Mouse (Mus musculus): ENCODE data around the gene Fgb.

The Fgb gene

GRCm38 (mm10) chr3:83049680-83050079, at the start of gene Fgb:
Gene Fgb (minus strand): TSS chr3:83049863.
- in situ Hi-C loops (cut with MseI, MboI) = loop anchor here (5.0 kb wide), 2 partner anchors 37 to 47 kb away; no protein-coding TSS in a partner anchor

GRCm38 (mm10) chr3:83099139-83099538, 49.5 kb upstream of the Fgb start:
- in situ Hi-C loops (cut with MseI, MboI) = no loop called here

GRCm38 (mm10) chr3:83098546-83099034, 48.9 kb upstream of the Fgb start:
- in situ Hi-C loops (cut with MseI, MboI) = no loop called here

- in situ Hi-C loops (cut with MseI, MboI) = no loop called here
Measured at GRCm38 (mm10) chr3:83097586-83097985, 47.9 kb upstream of the Fgb start.

- in situ Hi-C loops (cut with MseI, MboI) = no loop called here
Measured at GRCm38 (mm10) chr3:83080567-83081055, 30.9 kb upstream of the Fgb start.

GRCm38 (mm10) chr3:83076563-83076962, 26.9 kb upstream of the Fgb start:
- in situ Hi-C loops (cut with MseI, MboI) = no loop called here

- in situ Hi-C loops (cut with MseI, MboI) = no loop called here
Measured at GRCm38 (mm10) chr3:83070231-83070630, 20.6 kb upstream of the Fgb start.

GRCm38 (mm10) chr3:83068869-83069268, 19.2 kb upstream of the Fgb start:
- in situ Hi-C loops (cut with MseI, MboI) = no loop called here

GRCm38 (mm10) chr3:83067920-83068319, 18.3 kb upstream of the Fgb start:
- in situ Hi-C loops (cut with MseI, MboI) = no loop called here

- in situ Hi-C loops (cut with MseI, MboI) = no loop called here
Measured at GRCm38 (mm10) chr3:83057046-83057445, 7.4 kb upstream of the Fgb start.

GRCm38 (mm10) chr3:83055281-83056038, 5.8 kb upstream of the Fgb start, which contains the start of gene Plrg1:
Gene Plrg1 (plus strand): TSS chr3:83055522.
- in situ Hi-C loops (cut with MseI, MboI) = no loop called here

- in situ Hi-C loops (cut with MseI, MboI) = loop anchor here (5.0 kb wide), 2 partner anchors 42 to 52 kb away; no protein-coding TSS in a partner anchor
Measured at GRCm38 (mm10) chr3:83054759-83055158, 5.1 kb upstream of the Fgb start.

- in situ Hi-C loops (cut with MseI, MboI) = loop anchor here (5.0 kb wide), 2 partner anchors 41 to 51 kb away; no protein-coding TSS in a partner anchor
Measured at GRCm38 (mm10) chr3:83053758-83054157, 4.1 kb upstream of the Fgb start.

- in situ Hi-C loops (cut with MseI, MboI) = loop anchor here (5.0 kb wide), 2 partner anchors 41 to 51 kb away; no protein-coding TSS in a partner anchor
Measured at GRCm38 (mm10) chr3:83053126-83053525, 3.5 kb upstream of the Fgb start.

- in situ Hi-C loops (cut with MseI, MboI) = loop anchor here (5.0 kb wide), 2 partner anchors 40 to 50 kb away; no protein-coding TSS in a partner anchor
Measured at GRCm38 (mm10) chr3:83052102-83052501, 2.4 kb upstream of the Fgb start.

GRCm38 (mm10) chr3:83050661-83051060, 998 bp upstream of the Fgb start:
- in situ Hi-C loops (cut with MseI, MboI) = loop anchor here (5.0 kb wide), 2 partner anchors 38 to 48 kb away; no protein-coding TSS in a partner anchor

- in situ Hi-C loops (cut with MseI, MboI) = no loop called here
Measured at GRCm38 (mm10) chr3:83046649-83047048, 3.0 kb downstream of the Fgb start.

- in situ Hi-C loops (cut with MseI, MboI) = no loop called here
Measured at GRCm38 (mm10) chr3:83042451-83042850, 7.2 kb downstream of the Fgb start.

GRCm38 (mm10) chr3:83039666-83040065, 10.0 kb downstream of the Fgb start:
- in situ Hi-C loops (cut with MseI, MboI) = no loop called here

GRCm38 (mm10) chr3:83038865-83039264, 10.8 kb downstream of the Fgb start:
- in situ Hi-C loops (cut with MseI, MboI) = no loop called here

GRCm38 (mm10) chr3:83033801-83034200, 15.9 kb downstream of the Fgb start:
- in situ Hi-C loops (cut with MseI, MboI) = no loop called here

GRCm38 (mm10) chr3:83032746-83033308, 16.8 kb downstream of the Fgb start:
- in situ Hi-C loops (cut with MseI, MboI) = no loop called here
